Mouse (Mus musculus) mature B cell (primary cell): Measurements from ENCODE around the gene Elmo2.

Source experiments
- in situ Hi-C: fragments of 300-500 bp; cut with MboI; formaldehyde crosslinking; loops from 2 replicates; pipeline ENCODE4 v1.14.3; 2019

The Elmo2 gene

GRCm38 (mm10) chr2:165296571-165296970 lies 29.7 kb downstream of the Elmo2 start:
- in situ Hi-C loops = no loop called here

- in situ Hi-C loops = no loop called here
Measured at GRCm38 (mm10) chr2:165288315-165289031, 37.8 kb downstream of the Elmo2 start.

GRCm38 (mm10) chr2:165287202-165287984 lies 38.9 kb downstream of the Elmo2 start, which contains the start of gene Slc35c2:
Slc35c2 (minus strand) TSS chr2:165287869.
- in situ Hi-C loops = no loop called here

- in situ Hi-C loops = no loop called here
Measured at GRCm38 (mm10) chr2:165286361-165287201, 39.7 kb downstream of the Elmo2 start.

- in situ Hi-C loops = no loop called here
Measured at GRCm38 (mm10) chr2:165285621-165286020, 40.7 kb downstream of the Elmo2 start.

- in situ Hi-C loops = no loop called here
Measured at GRCm38 (mm10) chr2:165285034-165285433, 41.2 kb downstream of the Elmo2 start.

GRCm38 (mm10) chr2:165284377-165284776 lies 41.9 kb downstream of the Elmo2 start:
- in situ Hi-C loops = no loop called here

GRCm38 (mm10) chr2:165283644-165284043 lies 42.6 kb downstream of the Elmo2 start:
- in situ Hi-C loops = no loop called here

GRCm38 (mm10) chr2:165281779-165282311 lies 44.4 kb downstream of the Elmo2 start:
- in situ Hi-C loops = no loop called here

GRCm38 (mm10) chr2:165279351-165279750 lies 46.9 kb downstream of the Elmo2 start:
- in situ Hi-C loops = no loop called here

GRCm38 (mm10) chr2:165277188-165277740 lies 49.0 kb downstream of the Elmo2 start:
- in situ Hi-C loops = no loop called here

- in situ Hi-C loops = no loop called here
Measured at GRCm38 (mm10) chr2:165275824-165276223, 50.5 kb downstream of the Elmo2 start.

- in situ Hi-C loops = no loop called here
Measured at GRCm38 (mm10) chr2:165275124-165275640, 51.1 kb downstream of the Elmo2 start.

GRCm38 (mm10) chr2:165273589-165273988 lies 52.7 kb downstream of the Elmo2 start:
- in situ Hi-C loops = no loop called here

GRCm38 (mm10) chr2:165271326-165271725 lies 55.0 kb downstream of the Elmo2 start:
- in situ Hi-C loops = no loop called here

GRCm38 (mm10) chr2:165270858-165271257 lies 55.4 kb downstream of the Elmo2 start:
- in situ Hi-C loops = no loop called here

- in situ Hi-C loops = no loop called here
Measured at GRCm38 (mm10) chr2:165266739-165267138, 59.5 kb downstream of the Elmo2 start.

- in situ Hi-C loops = no loop called here
Measured at GRCm38 (mm10) chr2:165263861-165264260, 62.4 kb downstream of the Elmo2 start.

- in situ Hi-C loops = no loop called here
Measured at GRCm38 (mm10) chr2:165262274-165262990, 63.8 kb downstream of the Elmo2 start.

GRCm38 (mm10) chr2:165259859-165260258 lies 66.4 kb downstream of the Elmo2 start:
- in situ Hi-C loops = no loop called here

- in situ Hi-C loops = no loop called here
Measured at GRCm38 (mm10) chr2:165258321-165258720, 68.0 kb downstream of the Elmo2 start.
